Mouse (Mus musculus): ENCODE results near the gene Cacna2d3.

Gene Cacna2d3

GRCm38 (mm10) chr14:29077418-29077817 is 644.2 kb downstream of the Cacna2d3 start:
- no peak for DNase-seq (ENCODE audit: low read depth, low spot score)

GRCm38 (mm10) chr14:29073747-29074146 is 647.9 kb downstream of the Cacna2d3 start:
- DNase-seq (ENCODE audit: low read depth, low spot score) = no peak

GRCm38 (mm10) chr14:29062676-29063075 is 659.0 kb downstream of the Cacna2d3 start:
- DNase-seq (ENCODE audit: low read depth, low spot score) = no peak

- no peak for DNase-seq (ENCODE audit: low read depth, low spot score)
Observed at GRCm38 (mm10) chr14:29061491-29061890, 660.2 kb downstream of the Cacna2d3 start.

- DNase-seq (ENCODE audit: low read depth, low spot score) = no peak
Observed at GRCm38 (mm10) chr14:29060679-29061078, 661.0 kb downstream of the Cacna2d3 start.

GRCm38 (mm10) chr14:29051951-29052835 is 669.5 kb downstream of the Cacna2d3 start:
- no peak for DNase-seq (ENCODE audit: low read depth, low spot score)

GRCm38 (mm10) chr14:29042355-29042754 is 679.3 kb downstream of the Cacna2d3 start:
- no peak for DNase-seq (ENCODE audit: low read depth, low spot score)

GRCm38 (mm10) chr14:29041498-29041897 is 680.2 kb downstream of the Cacna2d3 start:
- no peak for DNase-seq (ENCODE audit: low read depth, low spot score)

- no peak for DNase-seq (ENCODE audit: low read depth, low spot score)
Observed at GRCm38 (mm10) chr14:29040606-29041364, 680.9 kb downstream of the Cacna2d3 start.

GRCm38 (mm10) chr14:29038246-29038645 is 683.4 kb downstream of the Cacna2d3 start:
- DNase-seq (ENCODE audit: low read depth, low spot score) = no peak

- no peak for DNase-seq (ENCODE audit: low read depth, low spot score)
Observed at GRCm38 (mm10) chr14:29031858-29032395, 689.7 kb downstream of the Cacna2d3 start.

GRCm38 (mm10) chr14:29030519-29030918 is 691.1 kb downstream of the Cacna2d3 start:
- no peak for DNase-seq (ENCODE audit: low read depth, low spot score)

GRCm38 (mm10) chr14:29029896-29030420 is 691.7 kb downstream of the Cacna2d3 start:
- no peak for DNase-seq (ENCODE audit: low read depth, low spot score)

GRCm38 (mm10) chr14:29029107-29029469 is 692.6 kb downstream of the Cacna2d3 start:
- DNase-seq (ENCODE audit: low read depth, low spot score) = no peak

GRCm38 (mm10) chr14:29028391-29029106 is 693.1 kb downstream of the Cacna2d3 start:
- no peak for DNase-seq (ENCODE audit: low read depth, low spot score)

- DNase-seq (ENCODE audit: low read depth, low spot score) = no peak
Observed at GRCm38 (mm10) chr14:29027276-29027675, 694.4 kb downstream of the Cacna2d3 start.

GRCm38 (mm10) chr14:29025335-29025734 is 696.3 kb downstream of the Cacna2d3 start:
- DNase-seq (ENCODE audit: low read depth, low spot score) = no peak

GRCm38 (mm10) chr14:29023246-29023645 is 698.4 kb downstream of the Cacna2d3 start:
- no peak for DNase-seq (ENCODE audit: low read depth, low spot score)

GRCm38 (mm10) chr14:29021295-29021694 is 700.4 kb downstream of the Cacna2d3 start:
- no peak for DNase-seq (ENCODE audit: low read depth, low spot score)

- no peak for DNase-seq (ENCODE audit: low read depth, low spot score)
Observed at GRCm38 (mm10) chr14:29018316-29019000, 703.2 kb downstream of the Cacna2d3 start.

- DNase-seq (ENCODE audit: low read depth, low spot score) = no peak
Observed at GRCm38 (mm10) chr14:29017883-29018282, 703.8 kb downstream of the Cacna2d3 start, which contains the start of gene Lrtm1. TSS of gene Lrtm1 (plus strand) at chr14:29018208.

All from CD4-positive, CD25-positive, alpha-beta regulatory T cell, adult 2 months (primary cell).